Mouse (Mus musculus): ENCODE results near the gene Tmem164.
A peak's percentile ranks its signal among the peaks of the same experiment; 100 is the strongest.
"Not testable (repeated sequence)": the region's sequence is repeated elsewhere in the genome, so short reads cannot be mapped to it uniquely, and the experiment has no call there.

Gene Tmem164

GRCm38 (mm10) chrX:142681056-142681615 lies at the start of gene Tmem164:
Gene Tmem164, plus strand, starts transcription at chrX:142681406.
- ATAC-seq (ENCODE audit: insufficient number of reproducible peaks, low FRiP score, low TSS enrichment), result peak; percentile 67

- ATAC-seq (ENCODE audit: insufficient number of reproducible peaks, low FRiP score, low TSS enrichment), result not testable (repeated sequence)
Measured at GRCm38 (mm10) chrX:142632990-142633389, 48.2 kb upstream of the Tmem164 start.

DNA sequence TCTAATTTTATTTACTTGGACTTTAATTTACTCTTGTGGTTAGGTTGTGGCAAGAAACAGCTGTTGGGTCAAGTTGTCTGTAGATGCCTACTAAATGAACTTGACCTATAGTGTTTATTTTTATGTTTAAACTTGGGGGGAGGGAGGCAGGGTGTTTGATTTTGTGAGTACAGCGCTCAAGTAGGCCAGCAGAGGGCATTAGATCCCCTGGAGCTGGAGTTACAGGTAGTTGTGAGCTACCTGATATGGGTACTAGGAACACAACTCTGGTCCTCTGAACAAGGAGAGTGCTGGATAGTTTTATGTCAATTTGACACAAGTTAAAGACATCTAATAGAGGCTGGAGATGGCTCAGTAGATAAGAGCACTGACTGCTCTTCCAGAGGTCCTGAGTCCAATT lies 34.0 kb upstream of the Tmem164 start:
- no peak for ATAC-seq (ENCODE audit: insufficient number of reproducible peaks, low FRiP score, low TSS enrichment)

- no peak for ATAC-seq (ENCODE audit: insufficient number of reproducible peaks, low FRiP score, low TSS enrichment)
Measured at GRCm38 (mm10) chrX:142650117-142650764, 31.0 kb upstream of the Tmem164 start.

- ATAC-seq (ENCODE audit: insufficient number of reproducible peaks, low FRiP score, low TSS enrichment), result no peak
Measured at GRCm38 (mm10) chrX:142664704-142665422, 16.3 kb upstream of the Tmem164 start.

- no peak for ATAC-seq (ENCODE audit: insufficient number of reproducible peaks, low FRiP score, low TSS enrichment)
Measured at GRCm38 (mm10) chrX:142665423-142665805, 15.8 kb upstream of the Tmem164 start.

GRCm38 (mm10) chrX:142669312-142670091 lies 11.7 kb upstream of the Tmem164 start:
- ATAC-seq (ENCODE audit: insufficient number of reproducible peaks, low FRiP score, low TSS enrichment), result no peak

- ATAC-seq (ENCODE audit: insufficient number of reproducible peaks, low FRiP score, low TSS enrichment), result no peak
Measured at GRCm38 (mm10) chrX:142670121-142670520, 11.1 kb upstream of the Tmem164 start.

GRCm38 (mm10) chrX:142671141-142671540 lies 10.1 kb upstream of the Tmem164 start:
- ATAC-seq (ENCODE audit: insufficient number of reproducible peaks, low FRiP score, low TSS enrichment), result no peak

GRCm38 (mm10) chrX:142672701-142673100 lies 8.5 kb upstream of the Tmem164 start:
- ATAC-seq (ENCODE audit: insufficient number of reproducible peaks, low FRiP score, low TSS enrichment), result no peak

- ATAC-seq (ENCODE audit: insufficient number of reproducible peaks, low FRiP score, low TSS enrichment), result no peak
Measured at GRCm38 (mm10) chrX:142677193-142677592, 4.0 kb upstream of the Tmem164 start.

GRCm38 (mm10) chrX:142678499-142679474 lies 2.4 kb upstream of the Tmem164 start:
- no peak for ATAC-seq (ENCODE audit: insufficient number of reproducible peaks, low FRiP score, low TSS enrichment)

- ATAC-seq (ENCODE audit: insufficient number of reproducible peaks, low FRiP score, low TSS enrichment), result no peak
Measured at GRCm38 (mm10) chrX:142679502-142680250, 1.5 kb upstream of the Tmem164 start.

DNA sequence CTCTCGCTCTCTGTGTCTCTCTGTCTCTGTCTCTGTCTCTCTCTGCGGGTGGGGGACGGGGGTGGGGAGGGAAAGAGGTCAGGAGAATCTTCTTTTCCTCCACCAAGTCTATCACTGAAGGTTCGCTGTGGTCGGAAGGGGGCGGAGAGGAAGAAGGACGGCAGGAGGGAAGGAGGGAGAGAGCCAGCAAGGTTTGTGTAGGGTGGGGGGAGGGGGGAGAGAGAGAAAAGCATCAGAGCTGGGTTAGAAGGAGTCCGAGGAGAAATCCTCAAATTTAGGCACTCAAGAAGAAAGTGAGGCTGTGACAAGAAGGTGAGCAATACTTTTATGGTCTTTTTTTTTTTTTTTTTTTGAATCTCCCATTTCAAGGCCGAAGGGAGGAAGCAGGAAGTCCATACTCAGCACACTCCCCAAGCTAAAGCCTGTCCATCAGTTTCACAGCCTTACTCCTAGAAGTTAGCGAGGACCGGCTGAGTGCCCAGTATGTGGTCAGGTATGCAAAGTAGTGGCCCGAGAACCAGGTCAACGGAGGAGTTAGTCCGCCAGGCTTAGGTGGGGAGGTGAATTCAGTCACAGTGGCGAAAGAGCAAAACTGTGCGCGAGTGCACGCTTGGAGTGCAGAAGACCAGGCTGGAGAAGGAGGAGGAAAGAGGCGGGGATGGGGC lies 683 bp upstream of the Tmem164 start:
- ATAC-seq (ENCODE audit: insufficient number of reproducible peaks, low FRiP score, low TSS enrichment), result peak; percentile 29; the same call in 1 of the 2 replicates

- ATAC-seq (ENCODE audit: insufficient number of reproducible peaks, low FRiP score, low TSS enrichment), result 0 out of 2 replicates have a peak, but pooled peaks have one; percentile 12
Measured at GRCm38 (mm10) chrX:142681616-142682141, 473 bp downstream of the Tmem164 start.

DNA sequence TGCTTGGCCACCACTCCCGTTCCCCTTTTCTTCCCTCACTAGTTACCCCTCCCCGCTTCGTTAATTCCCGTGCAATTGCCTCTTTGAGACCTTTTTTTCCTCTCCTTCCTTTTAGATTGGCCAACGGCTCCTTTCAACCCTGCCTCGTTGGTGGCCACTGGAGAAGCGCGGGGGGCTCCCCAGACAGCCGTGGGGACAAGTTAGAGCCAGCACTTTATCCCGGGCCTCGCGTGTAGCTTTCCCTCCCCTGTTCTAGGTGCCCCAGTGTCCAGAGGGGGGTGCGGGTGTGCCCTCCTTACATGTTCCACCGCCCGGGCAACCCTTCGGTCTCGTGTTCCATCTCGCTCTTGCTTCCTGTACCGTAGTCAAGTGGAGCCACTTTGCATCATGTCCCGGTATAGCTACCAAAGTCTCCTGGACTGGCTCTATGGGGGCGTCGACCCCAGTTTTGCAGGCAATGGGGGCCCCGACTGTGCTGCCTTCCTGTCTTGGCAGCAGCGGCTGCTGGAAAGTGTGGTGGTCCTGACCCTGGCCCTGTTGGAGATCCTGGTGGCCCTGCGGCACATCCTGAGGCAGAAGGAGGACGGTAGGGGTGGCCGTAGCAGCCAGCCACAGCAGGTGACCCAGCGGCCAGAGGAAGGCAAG lies 1.1 kb downstream of the Tmem164 start:
- no peak for ATAC-seq (ENCODE audit: insufficient number of reproducible peaks, low FRiP score, low TSS enrichment)

DNA sequence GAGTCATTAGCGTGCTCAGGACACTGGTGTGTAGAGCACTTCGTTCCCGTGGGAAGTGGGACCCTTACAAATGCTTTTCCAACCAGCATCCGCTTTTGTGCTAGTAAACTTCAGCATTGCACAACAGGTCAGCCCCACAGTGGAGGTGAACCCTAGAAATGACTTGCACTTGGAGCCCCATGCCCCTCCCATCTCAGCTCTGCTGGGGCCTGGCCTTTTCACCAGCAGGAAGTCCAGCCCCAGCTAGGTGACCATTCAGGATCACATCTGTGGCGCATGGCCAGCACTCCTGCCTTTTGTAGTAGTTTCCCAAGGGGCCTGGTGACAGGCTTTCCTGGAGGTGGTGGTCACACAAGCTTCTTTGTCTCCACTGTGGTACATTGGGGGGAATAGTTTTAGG lies 1.8 kb downstream of the Tmem164 start:
- ATAC-seq (ENCODE audit: insufficient number of reproducible peaks, low FRiP score, low TSS enrichment), result no peak

DNA sequence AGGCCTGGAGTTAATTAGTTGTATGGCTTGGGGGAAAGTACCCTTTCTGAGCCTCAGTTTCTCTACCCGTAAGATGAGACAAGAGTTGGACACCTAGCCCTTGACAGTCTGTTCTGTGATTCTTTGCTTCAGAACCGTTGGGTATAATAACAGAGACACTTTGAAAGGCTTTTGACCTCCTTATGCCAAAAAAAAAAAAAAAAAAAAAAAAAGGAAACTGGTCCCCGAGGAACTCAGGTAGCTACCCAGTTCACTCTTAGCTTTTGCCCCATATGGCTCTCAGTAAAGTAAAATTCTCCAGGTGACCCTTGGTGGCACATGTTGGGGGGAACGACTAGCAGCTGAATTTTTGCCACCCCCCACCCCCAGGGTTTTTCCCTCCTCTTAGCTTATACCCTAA lies 3.5 kb downstream of the Tmem164 start:
- no peak for ATAC-seq (ENCODE audit: insufficient number of reproducible peaks, low FRiP score, low TSS enrichment)
